Mouse (Mus musculus): ENCODE measurements around the gene Arid1b.

The Arid1b gene

DNA sequence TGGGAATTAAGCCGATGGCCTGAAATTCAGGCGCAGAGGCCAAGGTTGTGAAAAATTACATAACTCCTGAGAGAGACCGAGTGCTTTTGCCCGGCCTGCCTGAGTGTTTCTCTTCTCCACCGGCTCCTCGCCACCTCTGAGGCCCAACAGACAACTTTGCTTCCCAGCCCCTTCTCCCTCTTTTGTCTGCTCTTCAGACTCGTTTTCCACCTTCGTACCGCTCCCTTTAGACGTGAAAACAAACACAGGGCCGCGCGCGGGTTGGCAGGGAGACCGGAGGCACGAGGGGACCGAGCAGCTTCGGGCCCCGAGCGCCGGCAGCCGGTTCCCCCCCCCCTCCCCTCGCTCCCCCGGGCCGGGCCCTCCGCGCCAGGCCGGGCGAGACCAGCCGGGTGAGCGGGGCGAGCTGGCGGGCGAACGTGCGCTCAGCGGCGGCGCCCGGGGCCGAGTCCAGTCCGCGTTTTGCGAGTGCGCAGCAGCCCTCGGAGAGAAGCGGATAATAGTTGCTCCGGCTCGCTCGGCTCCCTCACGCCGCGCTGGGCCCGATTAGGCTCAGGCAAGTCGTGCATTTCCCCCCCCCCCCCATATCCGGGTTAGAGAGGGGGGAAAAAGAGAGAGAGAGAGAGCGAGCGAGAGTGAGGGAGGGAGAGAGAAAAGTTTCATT lies at the start of gene Arid1b:
Arid1b (plus strand) TSS at position 493 of the 664 bp plus-strand sequence.
- peak; percentile 89 to 95 for DNase-seq

GRCm38 (mm10) chr17:4945311-4945751 lies 48.8 kb upstream of the Arid1b start:
- DNase-seq, result peak in 1 of 2 experiments; percentile 25

- DNase-seq, result peak; percentile 73 to 83
Measured at GRCm38 (mm10) chr17:4945871-4946331, 48.2 kb upstream of the Arid1b start.

GRCm38 (mm10) chr17:4946421-4946974 lies 47.6 kb upstream of the Arid1b start:
- DNase-seq, result peak; percentile 58 to 74

DNA sequence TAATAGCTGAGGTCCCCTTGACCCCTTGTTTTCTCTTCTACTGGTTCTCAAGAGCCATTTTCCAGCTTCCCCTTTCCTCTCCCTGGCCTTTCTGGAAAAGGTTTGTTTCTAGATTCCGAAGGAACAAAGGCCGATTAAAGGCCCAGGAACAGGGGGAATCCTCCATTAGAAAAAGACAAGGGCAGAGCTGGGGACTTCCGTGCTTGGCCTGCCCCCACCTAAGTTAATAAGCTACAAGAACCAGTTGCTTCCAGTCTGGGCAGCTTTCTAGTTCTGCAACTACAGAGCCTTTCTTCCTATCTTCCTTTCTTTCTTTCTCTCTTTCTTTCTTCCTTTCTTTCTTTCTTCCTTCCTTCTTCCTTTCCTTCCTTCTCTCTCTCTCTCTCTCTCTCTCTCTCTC lies 47.1 kb upstream of the Arid1b start:
- DNase-seq, result peak; percentile 52 to 60

- peak; percentile 14 to 33 for DNase-seq
Measured at GRCm38 (mm10) chr17:4947439-4947838, 46.7 kb upstream of the Arid1b start.

- peak in 1 of 2 experiments; percentile 9 for DNase-seq
Measured at GRCm38 (mm10) chr17:4948501-4948900, 45.6 kb upstream of the Arid1b start.

DNA sequence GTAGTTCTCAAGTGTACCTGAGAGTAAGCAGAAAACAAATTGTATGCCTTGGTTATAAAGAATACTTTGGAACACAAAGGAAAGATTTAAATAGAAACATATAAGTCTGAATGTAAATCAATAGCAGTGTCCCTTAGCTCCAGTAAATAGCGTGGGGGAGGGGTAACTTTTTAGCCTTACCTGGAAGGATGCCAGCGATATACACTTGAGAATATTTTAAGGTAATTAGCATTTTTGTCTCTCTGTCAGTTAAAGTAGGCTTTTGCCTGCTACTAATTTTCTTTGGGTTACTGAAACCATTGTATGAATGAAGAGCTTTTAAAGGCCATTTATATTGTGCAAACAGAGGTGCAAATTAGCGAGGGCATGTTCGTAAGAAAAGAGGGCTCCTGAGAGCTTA lies 39.7 kb upstream of the Arid1b start:
- DNase-seq, result no peak

DNA sequence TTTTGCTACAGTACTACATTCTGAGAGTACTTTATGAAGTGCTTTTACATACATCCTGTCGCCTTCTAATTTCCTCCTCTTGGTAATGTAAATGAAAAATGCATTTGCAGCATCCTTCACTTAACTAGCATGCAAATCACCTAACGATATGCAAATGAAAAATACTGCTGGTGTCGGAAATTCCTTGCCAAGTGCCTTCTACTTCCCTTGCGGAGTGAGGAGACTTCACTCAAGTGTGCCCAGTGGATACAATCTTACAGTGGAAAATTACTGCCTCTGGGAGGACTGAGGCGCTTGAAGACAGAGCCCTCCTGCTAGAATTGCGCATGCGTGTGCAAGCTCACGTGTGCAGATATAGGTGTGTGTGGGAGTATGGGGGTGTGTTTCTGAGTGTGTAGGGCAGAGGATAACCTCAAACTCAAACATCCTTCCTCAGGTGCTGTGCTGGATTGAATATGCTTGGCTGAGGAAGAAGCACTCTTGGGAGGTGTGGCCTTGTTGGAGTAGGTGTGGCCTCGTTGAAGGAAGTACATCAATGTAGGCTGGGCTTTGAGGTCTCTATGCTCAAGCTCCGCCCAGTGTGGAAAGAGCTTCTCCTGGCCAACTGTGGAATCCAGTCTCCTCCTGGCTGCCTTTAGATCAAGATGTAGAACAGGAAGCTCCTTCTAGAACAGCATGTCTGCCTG lies 29.8 kb upstream of the Arid1b start:
- DNase-seq, result peak in 1 of 2 experiments; percentile 14

DNA sequence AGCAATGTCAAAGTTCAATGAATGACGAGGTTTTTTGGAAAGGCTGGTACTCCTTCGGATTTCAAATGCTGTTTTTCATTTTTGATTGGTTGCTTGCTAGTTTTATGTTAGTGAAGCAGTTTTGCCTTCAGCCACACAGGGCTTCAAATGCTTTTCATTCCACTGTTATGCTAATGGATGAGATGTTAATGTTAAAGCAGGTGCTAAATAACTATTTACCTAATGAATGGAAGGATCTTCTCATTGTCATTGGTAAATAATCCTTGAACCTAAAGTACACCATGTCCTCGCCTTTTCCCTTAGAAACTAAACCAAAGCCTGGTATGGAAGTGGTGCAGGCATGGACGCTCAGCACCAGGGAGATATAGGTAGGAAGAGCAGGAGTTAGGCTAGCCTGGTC lies 26.9 kb upstream of the Arid1b start:
- no peak for DNase-seq

GRCm38 (mm10) chr17:4968035-4968434 lies 26.1 kb upstream of the Arid1b start:
- no peak for DNase-seq

DNA sequence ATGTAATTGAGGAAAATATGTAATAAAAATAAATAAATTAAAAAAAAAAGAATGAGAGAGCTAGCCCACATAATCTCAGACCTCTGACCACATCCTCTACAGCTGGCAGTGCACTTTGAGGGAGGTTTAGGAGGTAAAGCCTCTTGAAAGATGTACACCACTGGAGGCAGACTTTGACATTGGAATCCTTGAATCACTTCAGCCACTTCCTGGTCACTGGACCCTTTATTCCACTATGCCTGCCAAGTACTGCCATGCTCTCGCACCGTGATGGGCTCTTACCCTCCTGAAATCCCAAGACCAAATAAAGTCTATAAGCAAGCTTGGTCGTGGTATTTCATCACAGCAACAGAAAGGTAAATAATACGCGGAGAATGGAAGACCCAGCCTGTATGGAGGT lies 25.3 kb upstream of the Arid1b start:
- no peak for DNase-seq

- DNase-seq, result no peak
Measured at GRCm38 (mm10) chr17:4972261-4972660, 21.9 kb upstream of the Arid1b start.

DNA sequence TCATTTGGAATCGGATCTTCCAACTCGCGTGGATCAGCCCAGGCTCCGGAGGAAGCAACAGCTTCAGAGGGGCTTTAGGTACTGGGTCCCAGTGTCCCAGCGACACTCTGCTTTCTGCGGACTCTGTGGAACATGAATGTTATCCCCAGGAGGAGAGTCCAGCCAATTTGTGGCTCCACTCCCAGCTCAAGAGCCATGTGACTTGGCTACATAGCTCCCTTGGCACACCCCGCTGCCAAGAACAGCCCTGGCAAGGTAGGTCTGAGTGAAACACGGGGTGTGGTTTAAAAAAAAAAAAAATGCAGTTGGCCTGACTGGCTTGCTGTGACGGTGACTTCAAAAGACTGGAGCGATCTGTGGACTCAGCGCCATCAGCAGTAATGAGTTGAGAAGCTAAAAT lies 19.4 kb upstream of the Arid1b start:
- DNase-seq, result peak; percentile 40 to 54

DNA sequence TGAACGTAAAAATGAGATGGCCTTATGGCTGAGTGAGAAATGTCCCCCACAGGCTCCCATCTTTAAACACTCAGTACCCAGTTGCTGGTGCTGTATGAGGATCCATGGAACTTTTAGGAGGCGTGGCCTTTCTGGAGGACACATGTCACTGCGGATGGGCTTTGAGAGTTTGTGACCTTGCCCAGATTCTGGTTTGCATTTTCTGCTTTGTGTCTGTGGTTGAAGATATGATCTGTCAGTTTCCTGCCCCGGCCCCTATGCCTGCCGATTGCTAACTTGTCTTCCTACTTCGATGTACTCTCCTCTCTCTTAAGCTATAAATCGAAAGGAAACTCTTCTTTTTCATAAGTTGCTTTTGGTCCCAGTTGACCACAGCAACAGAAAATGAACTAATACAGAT lies 14.0 kb upstream of the Arid1b start:
- no peak for DNase-seq

GRCm38 (mm10) chr17:4982819-4983218 lies 11.3 kb upstream of the Arid1b start:
- no peak for DNase-seq

GRCm38 (mm10) chr17:4984691-4985090 lies 9.4 kb upstream of the Arid1b start:
- DNase-seq, result no peak

GRCm38 (mm10) chr17:4990911-4991560 lies 3.1 kb upstream of the Arid1b start:
- DNase-seq, result no peak

GRCm38 (mm10) chr17:4991600-4991999 lies 2.5 kb upstream of the Arid1b start:
- no peak for DNase-seq

DNA sequence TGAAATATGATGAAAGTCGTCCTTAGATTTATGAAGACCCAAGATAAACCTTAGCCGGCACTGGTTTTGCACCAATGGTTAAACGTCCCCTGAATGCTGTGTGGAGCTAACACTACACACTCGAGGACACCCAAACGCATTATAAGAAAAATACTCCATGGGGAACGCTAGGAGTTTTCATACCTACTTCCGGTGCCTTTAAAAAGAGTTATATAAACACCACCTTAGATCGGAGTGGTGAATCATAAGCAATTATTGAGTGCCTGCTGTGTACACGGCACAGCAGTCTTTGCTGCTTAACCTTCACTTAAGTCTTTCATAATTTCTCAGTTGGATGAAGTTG lies 664 bp upstream of the Arid1b start:
- no peak for DNase-seq

GRCm38 (mm10) chr17:4994504-4994812 lies 326 bp downstream of the Arid1b start:
- DNase-seq, result no peak

DNA sequence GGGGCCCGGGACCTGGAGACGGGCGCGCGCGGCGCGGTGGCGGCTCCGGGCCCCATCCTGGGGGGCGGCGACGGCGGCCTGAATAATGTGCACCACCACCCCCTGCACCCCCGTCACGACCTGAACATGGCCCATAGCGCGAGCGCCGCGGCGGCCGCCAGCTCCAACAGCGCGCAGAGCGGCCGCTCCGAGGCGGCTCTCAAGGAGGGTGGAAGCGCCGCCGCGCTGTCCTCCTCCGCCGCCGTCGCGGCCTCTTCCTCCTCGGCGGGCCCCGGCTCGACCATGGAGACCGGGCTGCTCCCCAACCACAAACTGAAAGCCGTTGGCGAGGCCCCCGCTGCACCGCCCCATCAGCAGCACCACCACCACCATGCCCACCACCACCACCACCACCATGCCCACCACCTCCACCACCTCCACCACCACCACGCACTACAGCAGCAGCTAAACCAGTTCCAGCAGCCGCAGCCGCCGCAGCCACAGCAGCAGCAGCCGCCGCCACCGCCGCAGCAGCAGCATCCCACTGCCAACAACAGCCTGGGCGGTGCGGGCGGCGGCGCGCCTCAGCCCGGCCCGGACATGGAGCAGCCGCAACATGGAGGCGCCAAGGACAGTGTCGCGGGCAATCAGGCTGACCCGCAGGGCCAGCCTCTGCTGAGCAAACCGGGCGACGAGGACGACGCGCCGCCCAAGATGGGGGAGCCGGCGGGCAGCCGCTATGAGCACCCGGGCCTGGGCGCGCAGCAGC lies 855 bp downstream of the Arid1b start:
- DNase-seq, result peak; percentile 78 to 87

- peak; percentile 81 to 87 for DNase-seq
Measured at GRCm38 (mm10) chr17:4995561-4996051, 1.5 kb downstream of the Arid1b start.
